Mouse (Mus musculus) intestine, embryonic 16.5 days (tissue): ENCODE data around the gene Smpx. TPM values are rescaled to one million over a fixed set of nuclear protein-coding genes. Genes with fewer than 3 reads are reported as not detected.

Experiments used
- ATAC-seq: fragments of 200-750 bp; cut with Nextera tagmentation; 2 replicates; pipeline ENCODE4 v1.8.0; 2017; ENCODE audit warnings: moderate TSS enrichment, moderate library complexity
- H3K27ac ChIP-seq: fragments of 300-500 bp; sonication (generic); 2 replicates; pipeline ENCODE4 v1.5.1; 2014; ENCODE audit warnings: mild to moderate bottlenecking, low read length
- H3K27me3 ChIP-seq: fragments of 300-500 bp; sonication (generic); replicated peaks from 2 replicates; pipeline ENCODE4 v1.6.1; 2014; ENCODE audit warnings: low read length, control low read depth, mixed read lengths; ENCODE audit not compliant: control insufficient read depth, insufficient read depth
- H3K36me3 ChIP-seq: fragments of 300-500 bp; sonication (generic); 2 replicates; pipeline ENCODE4 v1.6.1; 2014; ENCODE audit warnings: low read length, control low read depth; ENCODE audit not compliant: control insufficient read depth, insufficient read depth
- H3K4me1 ChIP-seq: fragments of 300-500 bp; sonication (generic); 2 replicates; pipeline ENCODE4 v1.6.1; 2014; ENCODE audit warnings: low read length, control low read depth, mixed read lengths; ENCODE audit not compliant: control insufficient read depth, insufficient read depth
- H3K4me2 ChIP-seq: fragments of 300-500 bp; sonication (generic); 2 replicates; pipeline ENCODE4 v1.6.1; 2014; ENCODE audit warnings: low read depth, low read length, control low read depth
- H3K4me3 ChIP-seq: fragments of 300-500 bp; sonication (generic); 2 replicates; pipeline ENCODE4 v1.5.1; 2014; ENCODE audit warnings: mild to moderate bottlenecking, low read length
- H3K9ac ChIP-seq: fragments of 300-500 bp; sonication (generic); 2 replicates; pipeline ENCODE4 v1.6.1; 2014; ENCODE audit warnings: low read depth, low read length
- H3K9me3 ChIP-seq: fragments of 300-500 bp; sonication (generic); 2 replicates; pipeline ENCODE4 v1.6.1; 2016; ENCODE audit warnings: low read length, control low read depth; ENCODE audit not compliant: control insufficient read depth
- WGBS: fragments of 180-500 bp; shearing (Covaris S2); extraction: QIAGEN DNeasy Blood & Tissue Kit; methylation state at CpG from one replicate; pipeline ENCODE4 v1.1.7; 2014; 5-methylcytosine and 5-hydroxymethylcytosine counted together
- polyA plus RNA-seq: library from polyadenylated mRNA; unstranded; fragments of >200 nt; fragmentation: Nextera tagmentation; extraction: Ambion mirVana; gene quantifications from 2 replicates; pipeline ENCODE4 v1.2.1, GENCODE M21; 2015

The Smpx gene
- polyA plus RNA-seq, 1 experiment from 2014 or later: 1.6 TPM

DNA sequence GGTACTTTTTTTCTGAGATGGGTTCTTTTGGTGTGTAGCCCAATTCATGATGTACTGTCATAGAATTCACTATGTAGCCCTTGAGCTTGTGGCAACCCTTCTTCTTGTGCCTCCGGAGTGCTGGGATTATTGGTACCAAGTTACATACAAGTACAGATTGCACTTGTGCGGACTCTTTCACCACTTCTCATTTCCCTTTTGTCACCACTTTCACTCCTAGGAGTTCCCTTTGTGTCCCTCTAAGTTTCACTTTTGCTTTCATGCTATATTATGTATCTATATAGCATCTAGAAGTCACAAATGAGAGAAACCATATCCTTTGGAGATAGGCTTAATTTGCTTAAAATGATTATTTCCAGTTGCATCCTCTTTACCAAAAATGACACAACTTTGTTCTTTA is 103.0 kb downstream of the Smpx start:
- H3K36me3 ChIP-seq: no peaks in the 10 kb centered on the region
- H3K27ac ChIP-seq: no peak overlapping the region
- H3K4me3 ChIP-seq: no peak overlapping the region
- H3K9me3 ChIP-seq: no peaks in the 10 kb centered on the region
- no peaks in the 10 kb centered on the region for H3K4me1 ChIP-seq
- H3K9ac ChIP-seq: no peak overlapping the region
- no peaks in the 10 kb centered on the region for H3K27me3 ChIP-seq
- WGBS: 86% methylated on average over 2 of the region's 2 CpGs
- H3K4me2 ChIP-seq: no peak overlapping the region
- ATAC-seq: no peak

Other genes with a start within 250 kb of the Smpx start
- gene Sms, start 206.6 kb upstream of the Smpx start, polyA plus RNA-seq: 27.1 and 33.1 TPM in 2 replicates
- gene Yy2, start 129.9 kb upstream of the Smpx start, polyA plus RNA-seq: 1.7 and 3.3 TPM in 2 replicates
- gene Mbtps2, start 100.2 kb upstream of the Smpx start, polyA plus RNA-seq: 16.8 and 17.9 TPM in 2 replicates
- gene Klhl34, start 119.5 kb downstream of the Smpx start, polyA plus RNA-seq: 0.09 and 0.18 TPM in 2 replicates